Mouse (Mus musculus): ENCODE measurements at regions not wholly inside any gene's neighbourhood (a gene's known extent, or its start where the extent isn't known, plus 50 kb on each side); places are given as distances from the start of the nearest gene placed in this dataset.

DNA sequence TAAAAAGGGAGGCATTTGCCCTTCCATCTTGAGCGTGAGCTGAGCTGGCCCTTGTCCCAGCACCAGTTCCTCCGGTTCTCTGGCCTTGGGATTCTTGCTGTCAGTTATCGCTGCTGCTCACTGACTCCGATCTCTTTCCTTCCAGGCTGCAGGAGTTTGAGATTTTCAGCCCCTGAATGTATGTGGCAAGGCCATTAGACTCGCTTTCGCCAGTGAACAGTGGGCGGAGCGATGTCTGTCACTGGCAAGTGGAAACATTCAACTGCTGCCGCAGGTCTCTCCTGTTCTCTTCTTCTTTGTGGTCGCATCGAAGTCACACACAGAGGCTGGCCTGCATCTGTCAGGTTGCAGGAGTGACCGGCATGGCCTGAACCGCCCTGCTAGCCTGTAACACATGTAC, 104.6 kb upstream of the Jarid2 start:
- TF ChIP-seq CTCF (conservative IDR thresholded peaks at IDR 0.05; ENCODE audit: low read length), result no peak
- TF ChIP-seq POU5F1 (IDR thresholded peaks at IDR 0.05; ENCODE audit: borderline replicate concordance, low read length), result no peak

Data from E14TG2a.4 (cell line).